Mouse (Mus musculus): ENCODE data around the gene Pafah1b2. TPM values are rescaled to one million over a fixed set of nuclear protein-coding genes. Genes with fewer than 3 reads are reported as not detected.

Pafah1b2 gene
- polyA plus RNA-seq, 1 experiment = 76.6 TPM

DNA sequence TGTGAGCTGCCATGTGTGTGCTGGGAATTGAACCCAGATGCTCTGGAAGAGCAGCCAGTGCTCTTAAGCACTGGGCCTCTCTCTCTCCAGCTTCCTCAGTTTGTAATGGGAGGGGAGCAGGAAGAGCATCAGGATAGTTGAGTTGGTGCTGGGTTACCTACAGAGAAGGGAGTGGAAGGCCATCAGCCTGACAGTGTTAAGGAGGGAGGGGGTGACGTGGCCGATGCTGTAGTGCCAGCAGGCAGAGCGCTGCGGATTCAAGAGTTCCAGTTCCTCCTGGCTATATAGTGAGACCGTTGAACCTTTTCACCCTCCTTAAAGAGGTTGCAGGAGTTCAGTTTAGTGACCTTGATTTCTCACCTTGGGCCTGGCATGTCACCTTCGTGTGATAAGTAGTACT, 18.5 kb upstream of the Pafah1b2 start:
- H3K9ac ChIP-seq (ENCODE audit: low read depth, poor library complexity, severe bottlenecking) = no peak overlapping the region
- peaks cover 6% of the 10 kb centered on the region for H3K4me1 ChIP-seq (ENCODE audit: control insufficient read depth, insufficient read depth, low read length)
- TF ChIP-seq POLR2A (IDR thresholded peaks at IDR 0.05; ENCODE audit: insufficient read depth, low read length) (no peak), EP300 (IDR thresholded peaks at IDR 0.05; ENCODE audit: insufficient read depth, low read depth, low read length) (no peak), CTCF (IDR thresholded peaks at IDR 0.05; ENCODE audit: low read depth, low read length) (no peak)
- no peaks in the 10 kb centered on the region for H3K36me3 ChIP-seq (ENCODE audit: control insufficient read depth, insufficient read depth, low read length, poor library complexity, severe bottlenecking)
- peak overlapping the region; percentile 5; the same call in 1 of the 2 replicates for H3K27ac ChIP-seq (ENCODE audit: insufficient read depth, low read length)
- H3K4me3 ChIP-seq (ENCODE audit: low read depth, low read length) = no peak overlapping the region
- no peaks in the 10 kb centered on the region for H3K27me3 ChIP-seq (ENCODE audit: control insufficient read depth, insufficient read depth, low read length, poor library complexity, severe bottlenecking)
- no peaks in the 10 kb centered on the region for H3K9me3 ChIP-seq (replicated peaks; ENCODE audit: control insufficient read depth, insufficient read depth, low read length, poor library complexity, severe bottlenecking)

DNA sequence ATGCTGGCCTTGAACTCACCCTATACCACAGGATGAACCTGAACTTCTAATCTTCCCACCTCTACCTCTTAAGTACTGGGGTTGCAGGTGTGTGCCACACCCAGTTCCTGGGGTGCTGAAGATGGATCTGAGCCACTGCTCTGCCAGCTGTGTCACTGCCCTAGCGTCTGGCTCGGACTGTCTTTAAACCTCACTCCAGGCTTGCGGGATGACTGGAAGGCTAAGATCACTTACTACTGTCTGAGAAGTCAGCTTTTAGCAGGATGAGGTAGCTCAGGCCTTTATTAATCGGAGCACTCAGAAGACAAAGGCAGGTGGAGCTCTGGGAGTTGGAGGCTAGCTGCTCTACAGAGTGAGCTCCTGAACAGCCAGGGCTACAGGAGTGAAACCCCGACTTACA, 17.7 kb upstream of the Pafah1b2 start:
- no peaks in the 10 kb centered on the region for H3K27me3 ChIP-seq (ENCODE audit: control insufficient read depth, insufficient read depth, low read length, poor library complexity, severe bottlenecking)
- no peak overlapping the region for H3K4me3 ChIP-seq (ENCODE audit: low read depth, low read length)
- H3K9me3 ChIP-seq (replicated peaks; ENCODE audit: control insufficient read depth, insufficient read depth, low read length, poor library complexity, severe bottlenecking) = no peaks in the 10 kb centered on the region
- H3K36me3 ChIP-seq (ENCODE audit: control insufficient read depth, insufficient read depth, low read length, poor library complexity, severe bottlenecking) = no peaks in the 10 kb centered on the region
- H3K9ac ChIP-seq (ENCODE audit: low read depth, poor library complexity, severe bottlenecking) = no peak overlapping the region
- peak overlapping the region; percentile 39 for H3K27ac ChIP-seq (ENCODE audit: insufficient read depth, low read length)
- TF ChIP-seq CTCF (IDR thresholded peaks at IDR 0.05; ENCODE audit: low read depth, low read length) = no peak
- peak; percentile 71 for TF ChIP-seq EP300 (IDR thresholded peaks at IDR 0.05; ENCODE audit: insufficient read depth, low read depth, low read length)
- TF ChIP-seq POLR2A (IDR thresholded peaks at IDR 0.05; ENCODE audit: insufficient read depth, low read length) = no peak
- H3K4me1 ChIP-seq (ENCODE audit: control insufficient read depth, insufficient read depth, low read length) = peaks cover 6% of the 10 kb centered on the region

- Histone ChIP-seq H3K36me3 (ENCODE audit: control insufficient read depth, insufficient read depth, low read length, poor library complexity, severe bottlenecking) (no peaks in the 10 kb centered on the region), H3K27me3 (ENCODE audit: control insufficient read depth, insufficient read depth, low read length, poor library complexity, severe bottlenecking) (no peaks in the 10 kb centered on the region), H3K9me3 (replicated peaks; ENCODE audit: control insufficient read depth, insufficient read depth, low read length, poor library complexity, severe bottlenecking) (no peaks in the 10 kb centered on the region), H3K4me1 (ENCODE audit: control insufficient read depth, insufficient read depth, low read length) (peaks cover 6% of the 10 kb centered on the region), H3K9ac (ENCODE audit: low read depth, poor library complexity, severe bottlenecking) (no peak overlapping the region), H3K4me3 (ENCODE audit: low read depth, low read length) (no peak overlapping the region), H3K27ac (ENCODE audit: insufficient read depth, low read length) (peak overlapping the region; percentile 39)
- no peak for TF ChIP-seq POLR2A (IDR thresholded peaks at IDR 0.05; ENCODE audit: insufficient read depth, low read length)
- no peak for TF ChIP-seq EP300 (IDR thresholded peaks at IDR 0.05; ENCODE audit: insufficient read depth, low read depth, low read length)
- no peak for TF ChIP-seq CTCF (IDR thresholded peaks at IDR 0.05; ENCODE audit: low read depth, low read length)
Observed at GRCm38 (mm10) chr9:46029534-46029933, 17.0 kb upstream of the Pafah1b2 start.

- no peak overlapping the region for H3K4me3 ChIP-seq (ENCODE audit: low read depth, low read length)
- no peak overlapping the region for H3K9ac ChIP-seq (ENCODE audit: low read depth, poor library complexity, severe bottlenecking)
- no peaks in the 10 kb centered on the region for H3K27me3 ChIP-seq (ENCODE audit: control insufficient read depth, insufficient read depth, low read length, poor library complexity, severe bottlenecking)
- H3K27ac ChIP-seq (ENCODE audit: insufficient read depth, low read length) = peak overlapping the region; percentile 94
- no peak for TF ChIP-seq POLR2A (IDR thresholded peaks at IDR 0.05; ENCODE audit: insufficient read depth, low read length)
- peak; percentile 73; the same call in 1 of the 2 replicates for TF ChIP-seq EP300 (IDR thresholded peaks at IDR 0.05; ENCODE audit: insufficient read depth, low read depth, low read length)
- no peak for TF ChIP-seq CTCF (IDR thresholded peaks at IDR 0.05; ENCODE audit: low read depth, low read length)
- H3K4me1 ChIP-seq (ENCODE audit: control insufficient read depth, insufficient read depth, low read length) = peaks cover 6% of the 10 kb centered on the region
- H3K36me3 ChIP-seq (ENCODE audit: control insufficient read depth, insufficient read depth, low read length, poor library complexity, severe bottlenecking) = no peaks in the 10 kb centered on the region
- H3K9me3 ChIP-seq (replicated peaks; ENCODE audit: control insufficient read depth, insufficient read depth, low read length, poor library complexity, severe bottlenecking) = no peaks in the 10 kb centered on the region
Observed at GRCm38 (mm10) chr9:46027994-46028393, 15.5 kb upstream of the Pafah1b2 start.

GRCm38 (mm10) chr9:46026058-46026849, 13.8 kb upstream of the Pafah1b2 start:
- H3K4me1 ChIP-seq (ENCODE audit: control insufficient read depth, insufficient read depth, low read length) = peaks cover 8% of the 10 kb centered on the region
- no peaks in the 10 kb centered on the region for H3K36me3 ChIP-seq (ENCODE audit: control insufficient read depth, insufficient read depth, low read length, poor library complexity, severe bottlenecking)
- TF ChIP-seq CTCF (IDR thresholded peaks at IDR 0.05; ENCODE audit: low read depth, low read length) (no peak), POLR2A (IDR thresholded peaks at IDR 0.05; ENCODE audit: insufficient read depth, low read length) (no peak), EP300 (IDR thresholded peaks at IDR 0.05; ENCODE audit: insufficient read depth, low read depth, low read length) (no peak)
- no peaks in the 10 kb centered on the region for H3K9me3 ChIP-seq (replicated peaks; ENCODE audit: control insufficient read depth, insufficient read depth, low read length, poor library complexity, severe bottlenecking)
- H3K27me3 ChIP-seq (ENCODE audit: control insufficient read depth, insufficient read depth, low read length, poor library complexity, severe bottlenecking) = no peaks in the 10 kb centered on the region
- no peak overlapping the region for H3K27ac ChIP-seq (ENCODE audit: insufficient read depth, low read length)
- H3K4me3 ChIP-seq (ENCODE audit: low read depth, low read length) = no peak overlapping the region
- no peak overlapping the region for H3K9ac ChIP-seq (ENCODE audit: low read depth, poor library complexity, severe bottlenecking)

- no peaks in the 10 kb centered on the region for H3K27me3 ChIP-seq (ENCODE audit: control insufficient read depth, insufficient read depth, low read length, poor library complexity, severe bottlenecking)
- no peak overlapping the region for H3K4me3 ChIP-seq (ENCODE audit: low read depth, low read length)
- TF ChIP-seq EP300 (IDR thresholded peaks at IDR 0.05; ENCODE audit: insufficient read depth, low read depth, low read length) (no peak), CTCF (IDR thresholded peaks at IDR 0.05; ENCODE audit: low read depth, low read length) (no peak), POLR2A (IDR thresholded peaks at IDR 0.05; ENCODE audit: insufficient read depth, low read length) (no peak)
- H3K27ac ChIP-seq (ENCODE audit: insufficient read depth, low read length) = no peak overlapping the region
- no peak overlapping the region for H3K9ac ChIP-seq (ENCODE audit: low read depth, poor library complexity, severe bottlenecking)
- H3K9me3 ChIP-seq (replicated peaks; ENCODE audit: control insufficient read depth, insufficient read depth, low read length, poor library complexity, severe bottlenecking) = no peaks in the 10 kb centered on the region
- no peaks in the 10 kb centered on the region for H3K36me3 ChIP-seq (ENCODE audit: control insufficient read depth, insufficient read depth, low read length, poor library complexity, severe bottlenecking)
- peaks cover 11% of the 10 kb centered on the region for H3K4me1 ChIP-seq (ENCODE audit: control insufficient read depth, insufficient read depth, low read length)
Observed at GRCm38 (mm10) chr9:46023591-46023990, 11.1 kb upstream of the Pafah1b2 start.
